Mouse (Mus musculus) CH12.LX (cell line): ENCODE results near the gene Cst9.

Source experiments
- CTCF ChIP-seq, 2 experiments: IDR thresholded peaks in 1 of 2; conservative IDR thresholded peaks in 1 of 2; 2 replicates each; pipeline ENCODE4 v1.5.1; 2011 to 2012; ENCODE audit warnings: low read depth in 2 of 2, low read length in 2 of 2, improper control_type of control experiment in 1 of 2, inconsistent platforms in 1 of 2, mild to moderate bottlenecking in 1 of 2, moderate library complexity in 1 of 2
- HCFC1 ChIP-seq: IDR thresholded peaks from 2 replicates; pipeline ENCODE4 v1.6.1; 2012; ENCODE audit warnings: low read depth, mild to moderate bottlenecking, inconsistent platforms, low read length, improper control_type of control experiment
- SIN3A ChIP-seq: IDR thresholded peaks from 2 replicates; pipeline ENCODE4 v1.6.1; 2012; ENCODE audit warnings: low read length, improper control_type of control experiment, inconsistent platforms
- TBP ChIP-seq: conservative IDR thresholded peaks from 2 replicates; pipeline ENCODE4 v1.6.1; 2011; ENCODE audit warnings: low read depth, low read length, improper control_type of control experiment

DNA sequence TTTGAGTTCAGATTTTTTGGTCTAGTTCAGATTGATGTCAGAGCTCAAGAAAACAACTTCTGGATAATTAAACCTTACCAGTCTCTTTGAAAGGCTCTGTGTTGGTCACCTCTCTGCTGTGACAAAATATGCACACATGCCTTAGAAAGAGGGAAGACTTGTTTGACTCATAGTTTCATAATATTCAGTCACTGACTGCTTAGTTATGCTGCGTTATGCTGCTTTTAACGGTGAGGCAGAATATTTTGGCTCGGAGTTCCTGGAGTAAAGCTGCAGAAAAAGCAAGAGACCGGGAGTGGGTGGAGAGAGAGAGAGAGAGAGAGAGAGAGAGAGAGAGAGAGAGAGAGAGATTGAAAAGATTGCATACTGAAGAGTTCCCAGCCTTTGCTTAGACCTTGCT is 26.0 kb downstream of the Cst9 start:
- TF ChIP-seq HCFC1: no peak
- no peak for TF ChIP-seq TBP
- TF ChIP-seq SIN3A: no peak
- TF ChIP-seq CTCF (conservative IDR thresholded peaks at IDR 0.05 in 1 of 2, IDR thresholded peaks at IDR 0.05 in 1 of 2; ENCODE audit: low read depth in 2 of 2, low read length in 2 of 2): no peak
